Mouse (Mus musculus) left cerebral cortex, adult 11 months (tissue): ENCODE data around the gene Sf3b3.
"Not testable (repeated sequence)": the region's sequence is repeated elsewhere in the genome, so short reads cannot be mapped to it uniquely, and the experiment has no call there.

Experiments
- DNase-seq: peaks from one replicate; pipeline ENCODE4 v3.0.0; 2022; ENCODE audit warnings: low spot score

The Sf3b3 gene

DNA sequence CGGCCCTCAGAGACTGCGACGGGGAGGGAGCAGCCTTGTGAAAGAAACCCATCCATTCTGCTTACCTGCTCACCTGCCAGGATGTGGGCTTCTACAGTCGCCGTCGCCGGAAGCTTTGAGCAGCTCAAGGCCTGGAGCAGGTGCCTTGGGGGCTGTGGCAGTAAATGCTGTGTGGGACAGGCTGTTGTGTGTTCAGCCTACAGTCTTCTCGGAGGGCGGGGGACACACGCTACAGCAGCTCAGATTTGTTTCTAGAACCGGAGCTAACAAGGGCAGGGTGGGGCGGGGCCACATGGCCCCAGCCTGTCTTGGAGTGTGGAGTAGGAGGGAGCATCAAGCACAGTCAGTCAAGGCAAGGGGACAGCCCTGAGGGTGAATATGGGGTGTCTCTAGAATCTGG is 40.9 kb downstream of the Sf3b3 start, which contains the start of gene Il34:
Il34 (minus strand) TSS at position 256 of the 400 bp plus-strand sequence.
- no peak for DNase-seq

DNA sequence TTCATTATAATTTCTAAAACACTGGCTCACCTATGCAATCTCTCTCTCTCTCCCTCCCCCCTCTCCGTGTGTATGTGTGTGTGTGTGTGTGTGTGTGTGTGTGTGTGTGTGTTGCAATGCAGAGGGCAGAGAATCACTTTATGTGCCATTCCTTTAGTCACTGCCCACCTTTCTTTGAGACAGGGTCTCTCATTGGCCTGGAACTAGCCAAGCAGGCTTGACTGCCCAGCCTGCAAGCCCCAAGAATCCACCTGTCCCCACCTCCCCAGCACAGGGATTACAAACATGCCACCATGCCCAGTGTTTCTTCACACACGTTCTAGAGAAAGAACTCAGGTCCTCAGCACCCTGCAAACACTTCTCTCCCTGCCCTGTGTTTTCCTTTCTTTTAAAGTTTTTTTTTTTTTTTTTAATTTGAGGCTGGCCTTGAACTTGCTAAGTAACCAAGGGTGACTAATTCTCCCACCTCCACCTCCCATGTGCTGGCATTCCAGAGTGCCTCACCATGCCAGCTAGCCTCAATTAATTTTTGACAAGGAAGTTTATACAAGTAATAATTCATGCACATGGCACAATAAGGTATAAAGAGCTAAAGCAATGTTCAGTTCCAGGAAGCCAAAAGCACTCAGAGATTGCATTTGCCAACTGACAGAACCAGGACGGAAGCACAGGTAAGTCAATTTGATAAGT is 41.6 kb downstream of the Sf3b3 start:
- DNase-seq, result no peak

DNA sequence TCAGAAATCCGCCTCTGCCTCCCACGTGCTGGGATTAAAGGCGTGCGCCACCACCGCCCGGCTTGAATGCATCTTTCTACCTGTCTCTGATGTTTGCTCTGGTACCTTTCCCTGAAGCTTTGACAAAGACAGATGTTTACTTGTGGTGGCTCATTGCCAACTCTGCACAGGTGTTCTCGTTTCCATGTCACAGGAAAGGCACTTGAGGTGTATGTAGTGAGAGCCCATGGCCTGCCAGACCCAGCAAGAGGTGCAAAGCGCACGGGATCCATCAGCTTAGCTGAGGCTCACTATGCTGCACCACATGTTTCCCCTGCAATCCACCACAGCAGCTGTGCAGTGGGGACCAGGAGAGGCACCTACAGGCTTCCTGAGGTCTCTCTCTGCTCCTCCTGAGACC is 42.7 kb downstream of the Sf3b3 start:
- DNase-seq, result no peak

DNA sequence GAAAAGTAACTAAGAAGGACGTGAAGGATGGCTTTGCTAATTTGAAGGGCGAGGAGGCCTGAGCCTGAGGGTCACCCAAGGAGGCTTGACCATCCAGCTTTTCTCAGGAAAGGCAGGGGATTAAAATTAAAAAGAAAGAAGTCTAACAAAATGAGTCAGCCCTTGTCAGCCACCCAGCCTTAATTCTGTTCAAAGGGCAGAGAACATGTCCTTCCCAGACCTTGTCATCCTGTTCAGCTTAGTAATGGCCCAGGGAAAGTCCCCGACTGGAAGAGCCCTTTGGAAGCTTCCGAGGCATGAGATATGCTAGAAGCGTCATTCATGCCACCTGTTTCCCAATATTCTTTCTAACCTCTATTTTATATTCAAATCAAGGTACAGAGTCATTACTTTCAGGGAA is 43.6 kb downstream of the Sf3b3 start:
- DNase-seq, result no peak

DNA sequence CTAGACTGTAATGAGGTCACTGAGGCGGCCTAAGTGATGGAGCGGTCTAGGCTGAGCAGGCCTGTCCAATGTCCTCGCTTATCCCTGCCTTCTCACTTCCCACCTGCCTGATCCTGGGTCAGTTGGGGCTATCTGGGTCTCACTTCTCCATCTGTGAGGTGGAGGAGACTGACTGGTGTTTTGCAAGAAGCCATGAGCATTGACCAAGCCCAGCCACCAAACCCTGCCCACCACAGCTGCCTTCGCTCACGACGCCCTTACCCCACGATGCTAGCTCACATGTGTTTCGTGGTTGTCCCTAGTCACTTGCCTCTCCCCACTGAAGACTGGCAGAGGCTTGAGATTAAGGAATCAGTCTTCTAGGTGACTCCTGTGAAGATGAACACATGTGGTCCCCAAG is 49.5 kb downstream of the Sf3b3 start:
- DNase-seq, result no peak

DNA sequence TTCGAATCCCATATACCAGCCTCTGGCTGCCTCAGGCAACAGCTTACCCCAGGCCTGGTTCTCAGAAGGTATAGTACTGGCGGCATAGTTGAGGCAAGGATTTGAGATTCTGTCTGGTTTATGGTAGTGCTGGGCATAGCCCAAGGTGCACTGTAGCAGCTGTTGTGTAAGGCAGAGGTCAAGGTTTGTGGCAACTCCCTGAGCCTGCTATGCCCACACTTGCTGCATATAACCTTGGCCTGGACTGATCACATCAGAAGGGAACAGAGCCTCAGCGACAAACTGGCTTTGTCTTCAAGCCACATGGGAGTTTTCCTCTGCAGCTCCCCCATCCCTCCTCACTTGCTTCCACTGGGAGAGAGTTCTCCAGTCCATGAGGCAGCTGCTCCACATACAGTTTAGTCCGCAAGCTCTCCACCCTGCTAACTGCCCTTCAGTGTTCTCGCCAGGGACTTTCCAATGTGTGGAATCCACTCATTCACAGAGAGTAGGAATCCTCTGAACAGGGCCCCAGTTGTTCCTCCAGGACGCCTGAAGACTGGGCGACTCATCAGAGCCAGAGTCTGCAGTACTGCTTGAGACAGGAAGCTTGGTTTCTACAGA is 52.1 kb downstream of the Sf3b3 start:
- no peak for DNase-seq

DNA sequence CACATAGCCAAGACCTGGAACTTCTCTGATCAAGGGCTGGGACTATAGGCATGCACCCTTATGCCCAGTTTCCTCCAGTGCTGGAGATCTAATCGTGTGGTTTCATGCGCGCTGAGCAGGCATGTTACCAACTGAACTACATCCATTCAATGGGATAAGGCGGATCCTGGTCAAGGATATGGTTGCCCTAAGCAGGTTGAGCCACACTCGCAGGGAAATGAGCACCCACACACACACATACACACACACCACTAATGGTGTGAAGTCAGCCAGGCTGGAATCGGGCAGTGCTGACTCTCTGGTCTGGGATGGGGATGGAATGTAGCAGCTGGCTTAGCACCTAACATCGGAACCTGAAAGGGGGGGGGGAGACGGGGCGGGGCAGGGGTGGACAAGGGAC is 52.7 kb downstream of the Sf3b3 start:
- no peak for DNase-seq

DNA sequence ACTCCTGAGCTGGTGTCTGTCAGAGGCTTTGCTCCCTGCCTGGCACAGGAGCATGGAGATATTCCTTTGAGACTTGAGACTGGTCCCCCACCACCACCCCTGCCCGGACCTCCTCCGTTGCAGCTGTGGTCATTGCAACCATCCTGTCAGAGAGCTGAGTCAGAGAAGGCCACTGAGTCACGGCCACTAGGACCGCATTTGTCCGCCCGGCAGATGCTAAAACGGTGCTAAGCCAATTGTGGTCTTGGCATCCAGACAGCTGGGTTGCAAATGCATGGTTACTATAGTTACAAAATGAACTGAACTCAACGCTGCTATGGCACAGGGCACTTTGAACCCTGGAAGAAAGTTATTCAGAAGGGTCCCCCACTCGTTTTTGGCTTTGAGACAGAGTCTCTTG is 53.1 kb downstream of the Sf3b3 start:
- DNase-seq, result no peak

DNA sequence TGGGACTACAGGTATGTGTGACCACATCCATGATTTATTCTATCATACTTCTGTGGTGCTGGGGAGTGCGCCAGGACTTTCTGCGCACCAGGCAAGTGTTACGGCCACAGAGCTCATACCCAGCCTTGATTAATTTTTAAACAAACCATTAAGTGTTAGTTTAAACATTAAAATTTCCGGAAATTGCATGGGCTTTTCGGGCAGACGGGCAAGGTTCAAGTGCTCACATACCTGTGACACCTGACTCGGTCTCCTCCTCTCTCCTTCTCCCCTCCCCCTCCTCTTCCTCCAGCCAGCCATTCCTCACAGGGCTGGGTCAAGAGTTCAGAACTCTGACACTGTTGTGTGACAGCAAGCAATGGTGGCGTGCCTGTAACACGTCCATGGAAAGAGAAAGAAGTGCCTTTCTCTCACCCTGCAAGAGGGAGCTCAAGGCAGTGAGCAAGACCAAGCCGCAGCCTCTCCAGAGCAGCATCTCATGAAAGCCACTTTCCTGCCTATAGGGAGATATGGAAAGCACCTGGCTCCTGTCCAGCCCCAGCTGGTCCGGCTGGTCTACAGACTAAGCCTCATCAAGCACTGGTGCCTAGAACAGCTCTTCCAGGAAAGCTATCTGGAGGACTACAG is 53.9 kb downstream of the Sf3b3 start:
- DNase-seq, result no peak

DNA sequence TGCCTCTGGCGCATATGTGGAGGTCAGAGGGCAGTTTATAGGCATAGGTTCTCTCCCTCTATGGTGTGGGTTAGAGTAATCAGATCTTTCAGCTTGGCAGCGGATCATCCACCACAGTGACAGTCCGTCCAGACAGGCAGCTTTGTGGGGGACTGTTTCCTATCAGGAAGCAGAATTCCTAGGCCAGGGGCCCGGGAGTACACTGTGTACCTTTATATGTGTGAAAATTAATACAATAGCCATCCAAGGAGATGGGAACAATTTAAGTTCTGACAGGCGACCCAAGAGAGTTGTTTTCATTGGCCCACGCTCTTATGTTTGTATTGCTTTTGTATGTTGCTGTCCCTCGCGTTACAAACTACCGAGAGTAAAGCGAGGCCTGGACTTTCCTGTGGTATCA is 55.4 kb downstream of the Sf3b3 start:
- DNase-seq, result no peak

DNA sequence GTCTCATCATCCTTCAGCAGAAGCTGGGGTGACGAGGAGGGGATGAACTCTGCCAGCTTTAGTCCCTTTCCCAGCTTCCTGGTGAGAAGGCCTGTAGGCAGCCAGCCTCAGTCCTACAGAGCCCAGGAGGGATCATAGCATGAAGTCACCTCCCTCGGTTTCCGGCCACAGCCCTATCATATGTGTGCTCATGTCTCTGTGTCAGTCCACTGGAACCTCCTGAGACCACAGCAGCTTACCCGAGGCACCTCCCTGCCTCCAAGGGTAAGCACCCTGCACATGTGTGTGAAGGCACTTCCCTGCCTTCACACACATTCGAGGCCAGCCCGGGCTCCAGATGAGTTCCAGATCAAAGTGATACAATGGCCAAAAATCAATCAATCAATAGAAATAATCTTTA is 56.3 kb downstream of the Sf3b3 start:
- no peak for DNase-seq

DNA sequence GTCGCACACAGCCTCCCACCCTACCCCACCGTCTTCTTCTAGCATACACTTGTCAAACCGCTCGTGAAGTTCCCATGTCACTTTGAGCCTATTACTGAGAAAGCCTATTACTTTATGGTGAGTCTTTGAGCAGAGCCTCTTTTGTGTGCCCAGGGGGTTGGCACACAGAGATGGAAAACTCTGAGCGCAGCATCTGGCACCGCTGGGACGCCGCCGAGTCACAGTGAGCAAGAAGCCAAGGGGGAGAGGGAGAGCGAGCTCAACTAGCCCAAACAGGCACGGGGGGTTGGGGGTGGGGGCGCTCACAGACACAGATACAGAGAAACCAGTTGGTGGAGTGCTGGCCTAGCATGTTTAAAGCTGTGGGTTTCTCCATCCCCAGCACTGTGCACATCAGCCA is 57.0 kb downstream of the Sf3b3 start:
- no peak for DNase-seq

DNA sequence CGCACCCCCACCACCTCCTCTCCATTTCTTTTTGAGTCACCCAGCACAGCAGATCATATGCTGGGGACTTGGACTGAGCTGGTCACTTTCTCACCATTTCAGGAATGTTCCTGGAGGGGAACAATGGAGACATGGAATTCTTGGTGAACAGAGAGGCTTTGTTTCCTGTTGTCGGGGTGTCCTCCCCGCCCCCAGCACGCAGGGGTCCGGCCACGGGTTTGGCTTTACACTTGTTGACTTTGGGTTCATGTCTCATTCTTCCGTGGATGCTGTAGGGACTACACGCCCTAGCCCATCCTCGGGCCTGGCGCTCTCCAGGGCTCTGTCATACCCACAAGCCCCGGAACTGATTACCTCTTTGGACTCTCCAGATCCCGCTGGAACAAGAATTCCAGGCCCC is 57.6 kb downstream of the Sf3b3 start:
- no peak for DNase-seq

DNA sequence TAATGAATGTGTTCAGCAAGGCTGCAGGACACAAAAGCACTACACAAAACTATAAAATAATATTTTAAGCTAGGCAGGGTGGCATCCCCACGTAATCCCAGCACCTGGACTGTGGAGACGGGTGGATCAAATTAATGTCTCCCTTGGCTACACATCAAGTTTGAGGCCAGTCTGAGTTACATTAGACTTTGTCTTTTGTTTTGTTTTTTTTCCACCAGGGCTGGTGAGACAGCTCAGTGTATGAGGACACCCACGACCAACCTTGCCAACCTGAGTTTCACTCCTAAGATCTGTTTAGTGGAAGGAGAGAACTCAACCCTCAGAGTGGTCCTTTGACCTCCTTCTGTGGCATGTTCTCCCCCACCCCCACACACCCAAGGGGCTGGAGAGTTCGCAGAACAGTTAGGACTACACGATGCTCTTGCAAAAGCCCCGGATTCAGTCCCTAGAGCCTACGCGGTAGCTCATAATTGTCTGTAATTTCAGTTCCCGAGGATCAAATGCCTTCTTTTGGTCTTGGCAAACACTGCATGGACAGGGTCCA is 59.1 kb downstream of the Sf3b3 start:
- DNase-seq, result no peak

DNA sequence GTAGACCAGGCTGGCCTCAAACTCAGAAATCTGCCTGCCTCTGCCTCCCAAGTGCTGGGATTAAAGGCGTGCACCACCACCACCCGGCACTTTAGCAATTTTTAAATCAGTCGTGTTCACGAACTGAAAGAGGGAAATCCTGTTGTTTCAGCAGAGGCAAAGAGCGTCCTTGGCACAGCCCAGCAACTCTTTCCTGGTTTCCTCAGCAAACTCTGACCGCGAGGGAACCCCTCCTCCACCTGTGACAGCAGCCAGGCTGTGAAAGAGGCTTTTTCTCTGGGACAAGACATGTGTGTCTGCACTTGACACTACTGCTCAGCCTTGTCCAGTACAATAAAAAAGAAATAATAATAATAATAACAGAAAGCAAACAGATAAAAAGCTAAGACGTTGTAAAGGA is 59.7 kb downstream of the Sf3b3 start:
- no peak for DNase-seq

DNA sequence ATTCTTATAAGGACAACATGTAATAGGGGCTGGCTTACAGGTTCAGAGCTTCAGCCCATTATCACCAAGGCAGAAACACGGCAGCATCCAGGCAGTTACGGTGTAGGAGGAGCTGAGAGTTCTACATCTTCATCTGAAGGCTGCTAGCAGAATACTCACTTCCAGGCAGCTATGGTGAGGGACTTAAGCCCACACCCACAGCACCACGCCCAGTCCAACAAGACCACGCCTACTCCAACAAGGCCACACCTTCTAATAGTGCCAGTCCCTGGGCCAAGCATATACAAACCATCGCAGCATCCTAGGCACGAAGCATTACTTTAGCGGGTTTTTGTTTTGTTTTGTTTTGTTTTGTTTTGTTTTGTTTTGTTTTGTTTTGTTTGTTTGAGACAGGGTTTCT is 60.1 kb downstream of the Sf3b3 start:
- DNase-seq, result not testable (repeated sequence)

DNA sequence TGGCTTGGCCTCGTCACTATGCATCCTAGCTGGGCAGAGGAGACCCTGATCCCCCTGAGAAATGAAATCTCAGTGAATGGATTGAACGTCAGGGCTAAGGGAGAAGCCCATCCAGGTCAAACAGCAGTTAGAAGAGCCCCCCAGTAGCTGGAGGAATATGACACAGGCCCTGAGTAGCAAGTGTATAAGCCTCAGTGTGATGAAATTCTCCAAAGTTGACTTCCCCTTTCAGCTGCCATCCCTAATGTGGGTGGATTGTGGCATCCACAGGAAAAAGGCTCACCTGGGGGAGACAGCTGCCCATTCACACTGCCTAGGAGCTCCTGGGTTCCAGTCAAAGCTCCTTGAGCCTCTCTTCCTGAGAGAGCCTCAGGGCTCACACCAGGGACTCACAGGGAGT is 61.2 kb downstream of the Sf3b3 start:
- no peak for DNase-seq

DNA sequence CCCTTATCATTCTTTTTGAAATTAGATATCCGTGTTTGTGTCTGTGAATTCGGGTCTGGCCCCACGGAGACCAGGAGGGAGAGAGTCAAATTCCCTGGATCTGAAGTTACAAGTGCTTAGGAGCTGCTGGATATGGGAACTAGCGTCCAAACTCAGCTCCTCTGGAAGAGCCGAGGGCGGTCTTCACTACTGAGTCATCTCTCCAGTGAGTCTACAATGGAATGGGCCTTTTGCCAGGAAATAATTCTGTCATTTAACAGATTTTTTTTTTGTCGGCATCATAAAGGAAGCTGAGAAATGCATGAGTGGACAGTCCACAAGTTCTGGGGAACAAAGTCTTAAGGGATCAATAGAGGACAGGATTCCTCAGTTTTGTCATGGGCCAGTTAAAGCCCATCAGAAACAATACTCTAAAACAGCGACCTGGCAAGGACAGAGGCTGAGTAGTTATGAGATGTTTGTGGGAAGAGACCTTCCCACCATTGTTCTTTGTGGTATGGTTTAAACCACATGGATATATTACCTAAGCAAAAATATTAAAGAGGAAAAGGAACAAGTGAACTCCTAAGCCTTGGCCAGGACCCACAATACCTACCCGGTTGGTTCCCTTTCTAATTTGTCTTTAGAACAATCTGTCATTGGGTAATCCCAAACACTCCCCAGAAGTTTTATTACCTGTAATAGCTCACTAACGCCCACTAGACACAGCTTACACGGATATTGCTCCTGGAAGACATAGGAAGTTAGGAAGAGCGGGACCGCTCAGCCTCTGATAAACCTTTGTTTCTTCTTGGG is 66.5 kb downstream of the Sf3b3 start:
- DNase-seq, result no peak

DNA sequence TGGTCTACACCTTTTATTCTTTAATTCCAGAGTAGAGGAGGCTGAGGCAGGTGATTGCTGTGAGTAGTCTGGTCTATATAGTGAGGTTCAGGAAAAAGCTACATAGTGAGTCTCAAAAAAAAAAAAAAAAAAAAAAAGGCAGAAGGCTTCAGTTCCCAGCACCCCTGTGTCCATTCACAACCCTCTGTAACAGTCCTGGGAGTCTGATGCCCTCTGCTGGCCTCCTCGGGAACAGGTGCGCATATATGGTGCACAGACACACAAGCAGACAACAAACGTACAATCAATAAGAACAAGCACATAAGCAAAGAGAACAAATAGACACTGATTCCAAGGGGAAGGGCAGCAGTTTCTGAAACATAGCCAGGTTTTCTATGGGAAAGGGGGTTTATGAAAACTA is 70.3 kb downstream of the Sf3b3 start:
- no peak for DNase-seq

DNA sequence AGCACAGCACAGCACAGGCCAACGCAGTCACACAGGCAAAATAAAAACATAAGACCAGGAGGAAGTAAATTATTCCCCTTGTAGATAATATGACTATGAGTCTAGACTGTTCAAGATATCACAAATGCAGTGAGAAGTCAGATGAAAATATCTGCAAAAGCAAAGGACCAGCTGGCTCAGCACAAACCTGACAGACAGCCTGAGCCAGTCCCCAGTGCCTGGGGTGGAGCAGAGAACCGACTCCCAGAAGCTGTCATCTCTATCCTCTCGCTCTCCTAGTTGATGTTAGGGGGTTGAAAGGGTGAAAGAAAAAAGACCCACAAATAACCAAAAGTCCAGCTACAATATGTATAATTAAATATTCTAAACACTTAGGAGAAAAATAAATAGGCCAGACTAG is 70.9 kb downstream of the Sf3b3 start:
- DNase-seq, result no peak

DNA sequence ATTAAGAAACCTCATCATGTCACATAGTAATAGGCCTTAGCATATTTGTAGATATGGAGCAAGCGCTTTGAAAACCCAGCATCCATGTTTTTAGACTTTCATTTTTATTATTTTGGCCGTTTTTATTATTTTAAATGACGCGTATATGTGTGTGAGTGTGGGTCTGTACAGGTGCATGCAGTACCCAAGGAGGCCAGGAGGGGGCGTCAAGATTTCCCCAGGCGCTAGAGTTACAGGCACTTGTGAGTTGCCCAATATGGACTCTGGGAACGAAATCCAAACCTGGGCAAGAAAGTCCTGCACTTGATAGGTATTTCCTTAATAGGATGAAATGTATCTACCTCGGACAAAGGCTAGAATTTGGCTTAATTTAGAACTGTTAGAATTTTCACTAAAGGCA is 71.3 kb downstream of the Sf3b3 start:
- no peak for DNase-seq

DNA sequence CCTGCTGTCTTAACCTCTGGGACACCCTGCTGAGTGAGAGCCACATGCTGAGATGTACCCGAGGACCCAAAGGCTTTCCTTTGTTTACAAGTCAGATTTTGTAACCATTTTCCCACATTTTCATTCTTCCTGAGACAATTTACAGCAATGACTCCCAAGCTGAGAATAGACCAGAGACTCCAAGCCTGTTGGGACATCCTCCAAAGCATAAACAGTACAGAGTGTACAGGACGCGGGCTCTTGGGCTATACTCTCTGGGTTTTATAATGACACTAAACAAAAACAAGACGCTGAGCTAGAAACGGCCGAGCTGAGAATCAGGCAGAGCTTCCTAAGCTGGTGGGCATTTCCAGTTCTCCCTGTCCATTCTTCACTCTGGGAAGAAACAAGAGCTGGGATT is 71.9 kb downstream of the Sf3b3 start:
- no peak for DNase-seq

DNA sequence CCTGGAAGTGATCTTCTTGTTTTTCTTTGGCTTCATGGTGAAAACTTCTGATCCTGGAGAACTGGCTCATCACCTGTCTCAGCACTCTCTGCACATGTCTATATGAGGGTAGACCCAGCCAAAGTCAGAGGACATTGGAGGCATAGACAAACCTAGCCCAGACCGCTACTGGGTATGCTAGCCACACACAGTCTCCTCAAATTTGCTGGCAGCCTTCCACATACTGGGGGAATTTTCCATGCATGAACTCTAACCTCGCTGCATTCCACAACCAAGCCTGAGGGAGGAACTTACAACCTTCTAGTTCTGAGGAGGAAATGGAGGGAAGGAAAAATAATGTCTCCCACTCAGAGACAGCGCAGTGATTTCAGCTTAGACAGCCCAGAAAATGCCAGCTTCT is 72.5 kb downstream of the Sf3b3 start:
- DNase-seq, result no peak
